Mouse (Mus musculus): ENCODE measurements at regions not wholly inside any gene's neighbourhood (a gene's known extent, or its start where the extent isn't known, plus 50 kb on each side); places are given as distances from the start of the nearest gene placed in this dataset.

- H3K36me3 ChIP-seq (ENCODE audit: control insufficient read depth, insufficient read depth, low read length) = no peaks in the 10 kb centered on the region
- ATAC-seq (ENCODE audit: insufficient read depth, low FRiP score, low TSS enrichment) (no peak), DNase-seq (ENCODE audit: low spot score) (no peak)
- no peaks in the 10 kb centered on the region for H3K4me1 ChIP-seq (ENCODE audit: control insufficient read depth, insufficient read depth, low read length)
- no peak overlapping the region for H3K27ac ChIP-seq (ENCODE audit: low read depth, low read length)
- H3K4me2 ChIP-seq (ENCODE audit: low read depth) = no peak overlapping the region
- no peak overlapping the region for H3K9ac ChIP-seq (ENCODE audit: low read length)
- no peak overlapping the region for H3K4me3 ChIP-seq (ENCODE audit: low read depth, low read length)
- no peaks in the 10 kb centered on the region for H3K27me3 ChIP-seq (ENCODE audit: control insufficient read depth, insufficient read depth, low read length)
- no peaks in the 10 kb centered on the region for H3K9me3 ChIP-seq (ENCODE audit: control insufficient read depth, low read length)
- 73% methylated on average over 4 of the region's 4 CpGs for WGBS
These were observed 169.4 kb downstream of the Sox9 start for GRCm38 (mm10) chr11:112951421-112951820.

GRCm38 (mm10) chr11:112952356-112952755 lies 170.3 kb downstream of the Sox9 start:
- H3K4me1 ChIP-seq (ENCODE audit: control insufficient read depth, insufficient read depth, low read length) = no peaks in the 10 kb centered on the region
- ATAC-seq (ENCODE audit: insufficient read depth, low FRiP score, low TSS enrichment) (no peak), DNase-seq (ENCODE audit: low spot score) (peak; percentile 16)
- H3K9ac ChIP-seq (ENCODE audit: low read length) = no peak overlapping the region
- 65% methylated on average over 10 of the region's 10 CpGs for WGBS
- H3K9me3 ChIP-seq (ENCODE audit: control insufficient read depth, low read length) = no peaks in the 10 kb centered on the region
- H3K27ac ChIP-seq (ENCODE audit: low read depth, low read length) = no peak overlapping the region
- H3K27me3 ChIP-seq (ENCODE audit: control insufficient read depth, insufficient read depth, low read length) = no peaks in the 10 kb centered on the region
- no peaks in the 10 kb centered on the region for H3K36me3 ChIP-seq (ENCODE audit: control insufficient read depth, insufficient read depth, low read length)
- no peak overlapping the region for H3K4me2 ChIP-seq (ENCODE audit: low read depth)
- H3K4me3 ChIP-seq (ENCODE audit: low read depth, low read length) = no peak overlapping the region

GRCm38 (mm10) chr11:112953491-112953890 lies 171.5 kb downstream of the Sox9 start:
- ATAC-seq (ENCODE audit: insufficient read depth, low FRiP score, low TSS enrichment) (no peak), DNase-seq (ENCODE audit: low spot score) (no peak)
- 76% methylated on average over 4 of the region's 4 CpGs for WGBS

GRCm38 (mm10) chr11:112956748-112957440 lies 174.9 kb downstream of the Sox9 start:
- 81% methylated on average over 5 of the region's 5 CpGs for WGBS
- no peak overlapping the region for H3K9ac ChIP-seq (ENCODE audit: low read length)
- H3K27ac ChIP-seq (ENCODE audit: low read depth, low read length) = no peak overlapping the region
- 0 out of 2 replicates have a peak, but pooled peaks cover 4% of the 10 kb centered on the region for H3K4me1 ChIP-seq (ENCODE audit: control insufficient read depth, insufficient read depth, low read length)
- H3K27me3 ChIP-seq (ENCODE audit: control insufficient read depth, insufficient read depth, low read length) = no peaks in the 10 kb centered on the region
- no peak overlapping the region for H3K4me2 ChIP-seq (ENCODE audit: low read depth)
- H3K4me3 ChIP-seq (ENCODE audit: low read depth, low read length) = no peak overlapping the region
- DNase-seq (ENCODE audit: low spot score) = no peak
- H3K9me3 ChIP-seq (ENCODE audit: control insufficient read depth, low read length) = no peaks in the 10 kb centered on the region
- no peak for ATAC-seq (ENCODE audit: insufficient read depth, low FRiP score, low TSS enrichment)
- no peaks in the 10 kb centered on the region for H3K36me3 ChIP-seq (ENCODE audit: control insufficient read depth, insufficient read depth, low read length)

More at GRCm38 (mm10) chr11:112953491-112953890, 171.5 kb downstream of the Sox9 start:
- no peaks in the 10 kb centered on the region for H3K9me3 ChIP-seq (ENCODE audit: control insufficient read depth, low read length)
- H3K9ac ChIP-seq (ENCODE audit: low read length) = no peak overlapping the region
- no peak overlapping the region for H3K27ac ChIP-seq (ENCODE audit: low read depth, low read length)
- no peak overlapping the region for H3K4me3 ChIP-seq (ENCODE audit: low read depth, low read length)
- no peaks in the 10 kb centered on the region for H3K36me3 ChIP-seq (ENCODE audit: control insufficient read depth, insufficient read depth, low read length)
- H3K27me3 ChIP-seq (ENCODE audit: control insufficient read depth, insufficient read depth, low read length) = no peaks in the 10 kb centered on the region
- no peak overlapping the region for H3K4me2 ChIP-seq (ENCODE audit: low read depth)
- H3K4me1 ChIP-seq (ENCODE audit: control insufficient read depth, insufficient read depth, low read length) = 0 out of 2 replicates have a peak, but pooled peaks cover 4% of the 10 kb centered on the region

- no peaks in the 10 kb centered on the region for H3K9me3 ChIP-seq (ENCODE audit: control insufficient read depth, low read length)
- no peak overlapping the region for H3K9ac ChIP-seq (ENCODE audit: low read length)
- WGBS = 17% methylated on average over 5 of the region's 5 CpGs
- ATAC-seq (ENCODE audit: insufficient read depth, low FRiP score, low TSS enrichment) (no peak), DNase-seq (ENCODE audit: low spot score) (no peak)
- H3K4me3 ChIP-seq (ENCODE audit: low read depth, low read length) = no peak overlapping the region
- 0 out of 2 replicates have a peak, but pooled peaks cover 4% of the 10 kb centered on the region for H3K4me1 ChIP-seq (ENCODE audit: control insufficient read depth, insufficient read depth, low read length)
- H3K4me2 ChIP-seq (ENCODE audit: low read depth) = no peak overlapping the region
- H3K27ac ChIP-seq (ENCODE audit: low read depth, low read length) = no peak overlapping the region
- H3K36me3 ChIP-seq (ENCODE audit: control insufficient read depth, insufficient read depth, low read length) = no peaks in the 10 kb centered on the region
- no peaks in the 10 kb centered on the region for H3K27me3 ChIP-seq (ENCODE audit: control insufficient read depth, insufficient read depth, low read length)
These were observed 177.6 kb downstream of the Sox9 start for GRCm38 (mm10) chr11:112959609-112960008.

GRCm38 (mm10) chr11:112973286-112973685 lies 191.3 kb downstream of the Sox9 start:
- no peak for ATAC-seq (ENCODE audit: insufficient read depth, low FRiP score, low TSS enrichment)
- Histone ChIP-seq H3K36me3 (ENCODE audit: control insufficient read depth, insufficient read depth, low read length) (no peaks in the 10 kb centered on the region), H3K27ac (ENCODE audit: low read depth, low read length) (no peak overlapping the region), H3K4me1 (ENCODE audit: control insufficient read depth, insufficient read depth, low read length) (peaks cover 14% of the 10 kb centered on the region), H3K4me3 (ENCODE audit: low read depth, low read length) (no peak overlapping the region), H3K9ac (ENCODE audit: low read length) (no peak overlapping the region), H3K4me2 (ENCODE audit: low read depth) (no peak overlapping the region), H3K9me3 (ENCODE audit: control insufficient read depth, low read length) (no peaks in the 10 kb centered on the region), H3K27me3 (ENCODE audit: control insufficient read depth, insufficient read depth, low read length) (no peaks in the 10 kb centered on the region)
- no peak for DNase-seq (ENCODE audit: low spot score)
- 63% methylated on average over 8 of the region's 8 CpGs for WGBS

GRCm38 (mm10) chr11:112974893-112975292 lies 192.9 kb downstream of the Sox9 start:
- DNase-seq (ENCODE audit: low spot score) (no peak), ATAC-seq (ENCODE audit: insufficient read depth, low FRiP score, low TSS enrichment) (no peak)
- Histone ChIP-seq H3K4me2 (ENCODE audit: low read depth) (no peak overlapping the region), H3K27me3 (ENCODE audit: control insufficient read depth, insufficient read depth, low read length) (no peaks in the 10 kb centered on the region), H3K36me3 (ENCODE audit: control insufficient read depth, insufficient read depth, low read length) (no peaks in the 10 kb centered on the region), H3K9me3 (ENCODE audit: control insufficient read depth, low read length) (no peaks in the 10 kb centered on the region), H3K27ac (ENCODE audit: low read depth, low read length) (no peak overlapping the region), H3K4me1 (ENCODE audit: control insufficient read depth, insufficient read depth, low read length) (peaks cover 16% of the 10 kb centered on the region), H3K9ac (ENCODE audit: low read length) (no peak overlapping the region), H3K4me3 (ENCODE audit: low read depth, low read length) (no peak overlapping the region)
- 91% methylated on average over 7 of the region's 7 CpGs for WGBS

GRCm38 (mm10) chr11:112976914-112977785 lies 195.1 kb downstream of the Sox9 start:
- H3K9me3 ChIP-seq (ENCODE audit: control insufficient read depth, low read length) = no peaks in the 10 kb centered on the region
- peaks cover 16% of the 10 kb centered on the region for H3K4me1 ChIP-seq (ENCODE audit: control insufficient read depth, insufficient read depth, low read length)
- WGBS = 16% methylated on average over 12 of the region's 12 CpGs
- no peak overlapping the region for H3K4me2 ChIP-seq (ENCODE audit: low read depth)
- DNase-seq (ENCODE audit: low spot score) (peak; percentile 45), ATAC-seq (ENCODE audit: insufficient read depth, low FRiP score, low TSS enrichment) (peak; percentile 66)
- no peak overlapping the region for H3K9ac ChIP-seq (ENCODE audit: low read length)
- no peaks in the 10 kb centered on the region for H3K36me3 ChIP-seq (ENCODE audit: control insufficient read depth, insufficient read depth, low read length)
- peak overlapping the region; percentile 53; the same call in 1 of the 2 replicates for H3K27ac ChIP-seq (ENCODE audit: low read depth, low read length)
- no peak overlapping the region for H3K4me3 ChIP-seq (ENCODE audit: low read depth, low read length)
- no peaks in the 10 kb centered on the region for H3K27me3 ChIP-seq (ENCODE audit: control insufficient read depth, insufficient read depth, low read length)
